Mouse (Mus musculus) midbrain, embryonic 10.5 days (tissue): ENCODE data around the gene Lce1d. TPM values are rescaled to one million over a fixed set of nuclear protein-coding genes. Genes with fewer than 3 reads are reported as not detected.

ENCODE experiments used
- DNase-seq: peaks from one replicate; pipeline ENCODE4 v3.0.0-alpha.2; 2017; ENCODE audit warnings: low spot score
- H3K27ac ChIP-seq: fragments of 300-500 bp; sonication (generic); replicated peaks from 2 replicates; pipeline ENCODE4 v1.5.1; 2016; ENCODE audit warnings: mild to moderate bottlenecking
- H3K27me3 ChIP-seq: fragments of 300-500 bp; sonication (generic); 2 replicates; pipeline ENCODE4 v1.6.1; 2016; ENCODE audit warnings: low read depth, mild to moderate bottlenecking; ENCODE audit not compliant: poor library complexity, severe bottlenecking
- H3K36me3 ChIP-seq: fragments of 300-500 bp; sonication (generic); 2 replicates; pipeline ENCODE4 v1.6.1; 2016; ENCODE audit warnings: mild to moderate bottlenecking, moderate library complexity
- H3K4me1 ChIP-seq: fragments of 300-500 bp; sonication (generic); 2 replicates; pipeline ENCODE4 v1.6.1; 2016
- H3K4me3 ChIP-seq: fragments of 300-500 bp; sonication (generic); 2 replicates; pipeline ENCODE4 v1.5.1; 2016; ENCODE audit warnings: mild to moderate bottlenecking, moderate library complexity
- H3K9me3 ChIP-seq: fragments of 300-500 bp; sonication (generic); replicated peaks from 2 replicates; pipeline ENCODE4 v1.6.1; 2016; ENCODE audit warnings: mild to moderate bottlenecking
- WGBS: fragments of 180-500 bp; shearing (Covaris S2); methylation state at CpG from one replicate; pipeline ENCODE4 v1.1.7; 2016; 5-methylcytosine and 5-hydroxymethylcytosine counted together
- polyA plus RNA-seq: library from polyadenylated mRNA; unstranded; fragments of >200 nt; fragmentation: Nextera tagmentation; extraction: Ambion mirVana; gene quantifications from 2 replicates; pipeline ENCODE4 v1.2.1, GENCODE M21; 2016

Lce1d gene
- polyA plus RNA-seq, 1 experiment from 2014 or later, result not detected

- Histone ChIP-seq H3K4me3 (no peak overlapping the region), H3K9me3 (no peaks in the 10 kb centered on the region), H3K27ac (no peak overlapping the region), H3K27me3 (no peaks in the 10 kb centered on the region), H3K4me1 (no peaks in the 10 kb centered on the region), H3K36me3 (no peaks in the 10 kb centered on the region)
- no peak for DNase-seq
- WGBS, result 74% methylated on average over 1 of the region's 1 CpGs
Observed at GRCm38 (mm10) chr3:92637745-92638652, 49.0 kb downstream of the Lce1d start.

Other genes starting within 250 kb of the Lce1d start
- gene Sprr1b, start 248.4 kb downstream of the Lce1d start, polyA plus RNA-seq, result not detected in 2 replicates
- not detected in 2 replicates for gene Sprr3, start 228.5 kb downstream of the Lce1d start, polyA plus RNA-seq
- not detected in 2 replicates for gene Sprr1a, start 201.3 kb downstream of the Lce1d start, polyA plus RNA-seq
- gene Sprr4, start 186.7 kb downstream of the Lce1d start, polyA plus RNA-seq, result not detected in 2 replicates
- gene 2310046K23Rik, start 152.7 kb downstream of the Lce1d start, polyA plus RNA-seq, result not detected in 2 replicates
- gene Ivl, start 113.5 kb downstream of the Lce1d start, polyA plus RNA-seq, result 0.11 TPM in 1 of 2 replicates, not detected in the other
- gene Smcp, start 98.2 kb downstream of the Lce1d start, polyA plus RNA-seq, result not detected in 2 replicates
- not detected in 2 replicates for gene 2210017I01Rik, start 79.7 kb downstream of the Lce1d start, polyA plus RNA-seq
- not detected in 2 replicates for gene Lce6a, start 65.5 kb downstream of the Lce1d start, polyA plus RNA-seq
- not detected in 2 replicates for gene Lce1a1, start 38.9 kb downstream of the Lce1d start, polyA plus RNA-seq
- not detected in 2 replicates for gene Lce1b, start 30.3 kb downstream of the Lce1d start, polyA plus RNA-seq
- gene Lce1a2, start 16.9 kb downstream of the Lce1d start, polyA plus RNA-seq, result not detected in 2 replicates
- not detected in 2 replicates for gene Lce1c, start 8.0 kb downstream of the Lce1d start, polyA plus RNA-seq
- gene Lce1e, start 21.9 kb upstream of the Lce1d start, polyA plus RNA-seq, result not detected in 2 replicates
- gene Lce1f, start 33.1 kb upstream of the Lce1d start, polyA plus RNA-seq, result not detected in 2 replicates
- gene Gm38119, start 51.9 kb upstream of the Lce1d start, polyA plus RNA-seq, result not detected in 2 replicates
- not detected in 2 replicates for gene Lce1g, start 65.1 kb upstream of the Lce1d start, polyA plus RNA-seq
- not detected in 2 replicates for gene Lce1h, start 77.9 kb upstream of the Lce1d start, polyA plus RNA-seq
- gene Lce1i, start 91.7 kb upstream of the Lce1d start, polyA plus RNA-seq, result not detected in 2 replicates
- not detected in 2 replicates for gene Lce1j, start 103.3 kb upstream of the Lce1d start, polyA plus RNA-seq
- not detected in 2 replicates for gene Lce1k, start 120.7 kb upstream of the Lce1d start, polyA plus RNA-seq
- not detected in 2 replicates for gene Kprp, start 140.0 kb upstream of the Lce1d start, polyA plus RNA-seq
- not detected in 2 replicates for gene Lce1l, start 164.1 kb upstream of the Lce1d start, polyA plus RNA-seq
- not detected in 2 replicates for gene 2310050C09Rik, start 183.0 kb upstream of the Lce1d start, polyA plus RNA-seq
- gene Lce3a, start 239.0 kb upstream of the Lce1d start, polyA plus RNA-seq, result not detected in 2 replicates
- gene Lce3b, start 245.8 kb upstream of the Lce1d start, polyA plus RNA-seq, result not detected in 2 replicates